Mouse (Mus musculus): Measurements from ENCODE around the gene Map7d1. TPM values are rescaled to one million over a fixed set of nuclear protein-coding genes. Genes with fewer than 3 reads are reported as not detected.

Gene Map7d1
- polyA plus RNA-seq, 1 experiment from 2014 or later, result 37.0 TPM

DNA sequence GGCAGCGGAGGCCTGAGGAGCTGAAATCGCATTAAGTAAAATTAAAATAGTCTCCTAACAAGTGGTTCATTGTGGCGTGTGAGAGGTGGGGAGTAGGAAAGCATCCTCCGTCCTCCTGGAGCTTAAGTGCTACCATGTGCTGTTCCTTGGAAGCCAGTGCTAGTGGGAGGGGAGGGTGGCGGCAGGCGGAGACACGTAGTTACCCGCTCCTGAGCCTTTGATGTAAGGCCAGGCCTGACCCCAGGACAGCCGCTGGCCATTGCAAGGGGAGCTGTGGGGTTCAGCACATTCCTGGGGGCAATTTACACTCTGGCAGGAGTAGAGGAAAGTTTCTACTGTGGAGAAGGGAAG is 22.4 kb upstream of the Map7d1 start:
- H3K4me2 ChIP-seq, result peak overlapping the region; percentile 56
- no peak overlapping the region for H3K4me3 ChIP-seq (ENCODE audit: low read depth, low read length)
- H3K27me3 ChIP-seq (ENCODE audit: control insufficient read depth, insufficient read depth, low read length), result peaks cover 4% of the 10 kb centered on the region; the same call in 1 of the 2 replicates
- 27% methylated on average over 9 of the region's 9 CpGs for WGBS (ENCODE audit: insufficient replicate concordance)
- no peaks in the 10 kb centered on the region for H3K4me1 ChIP-seq (ENCODE audit: control insufficient read depth, insufficient read depth, low read length)
- H3K9ac ChIP-seq (ENCODE audit: low read depth, low read length), result no peak overlapping the region
- H3K27ac ChIP-seq (ENCODE audit: low read depth, low read length), result no peak overlapping the region
- no peaks in the 10 kb centered on the region for H3K9me3 ChIP-seq (replicated peaks; ENCODE audit: control insufficient read depth, low read length)
- H3K36me3 ChIP-seq (ENCODE audit: control insufficient read depth, insufficient read depth, low read length), result no peaks in the 10 kb centered on the region
- ATAC-seq (replicated peaks; ENCODE audit: insufficient number of reproducible peaks, low FRiP score, low TSS enrichment), result no peak

DNA sequence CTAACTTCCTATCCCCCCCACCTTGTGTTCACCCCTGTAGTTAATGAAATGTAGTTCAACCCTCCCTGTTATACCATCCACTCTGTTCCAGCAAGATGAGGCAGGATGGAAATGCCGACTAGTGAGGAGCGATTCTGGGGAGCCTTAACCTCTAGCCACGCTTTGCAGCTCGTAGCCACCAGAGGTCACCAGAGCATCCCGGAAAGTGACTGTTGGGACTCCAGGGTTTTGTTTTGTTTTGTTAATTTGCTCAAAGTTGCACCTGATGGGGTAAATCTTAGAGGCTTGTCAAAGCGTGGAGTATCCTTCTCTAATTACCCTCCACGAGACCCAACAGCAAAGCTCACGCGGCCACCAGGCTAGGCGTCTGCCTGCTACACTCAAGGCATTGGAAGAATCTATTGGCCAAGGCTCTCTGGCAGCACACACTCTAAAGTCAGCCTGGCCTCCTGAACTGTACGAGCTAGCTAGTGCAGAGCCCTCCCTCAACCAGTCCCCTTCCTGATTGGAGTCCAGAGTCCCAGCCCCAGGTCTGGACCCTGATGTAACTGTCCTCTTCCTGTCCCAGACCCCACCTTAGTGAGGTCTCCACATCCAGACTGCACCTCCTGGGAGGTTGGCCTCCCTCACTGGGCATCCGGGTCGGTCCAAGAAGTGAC is 21.9 kb upstream of the Map7d1 start:
- no peaks in the 10 kb centered on the region for H3K9me3 ChIP-seq (replicated peaks; ENCODE audit: control insufficient read depth, low read length)
- no peak; the same call in 1 of the 2 replicates for ATAC-seq (replicated peaks; ENCODE audit: insufficient number of reproducible peaks, low FRiP score, low TSS enrichment)
- H3K9ac ChIP-seq (ENCODE audit: low read depth, low read length), result no peak overlapping the region
- 5% methylated on average over 13 of the region's 13 CpGs for WGBS (ENCODE audit: insufficient replicate concordance)
- peak overlapping the region; percentile 28; the same call in 1 of the 2 replicates for H3K4me3 ChIP-seq (ENCODE audit: low read depth, low read length)
- peaks cover 4% of the 10 kb centered on the region; the same call in 1 of the 2 replicates for H3K27me3 ChIP-seq (ENCODE audit: control insufficient read depth, insufficient read depth, low read length)
- H3K4me1 ChIP-seq (ENCODE audit: control insufficient read depth, insufficient read depth, low read length), result no peaks in the 10 kb centered on the region
- no peak overlapping the region for H3K27ac ChIP-seq (ENCODE audit: low read depth, low read length)
- peak overlapping the region; percentile 56 for H3K4me2 ChIP-seq
- no peaks in the 10 kb centered on the region for H3K36me3 ChIP-seq (ENCODE audit: control insufficient read depth, insufficient read depth, low read length)

DNA sequence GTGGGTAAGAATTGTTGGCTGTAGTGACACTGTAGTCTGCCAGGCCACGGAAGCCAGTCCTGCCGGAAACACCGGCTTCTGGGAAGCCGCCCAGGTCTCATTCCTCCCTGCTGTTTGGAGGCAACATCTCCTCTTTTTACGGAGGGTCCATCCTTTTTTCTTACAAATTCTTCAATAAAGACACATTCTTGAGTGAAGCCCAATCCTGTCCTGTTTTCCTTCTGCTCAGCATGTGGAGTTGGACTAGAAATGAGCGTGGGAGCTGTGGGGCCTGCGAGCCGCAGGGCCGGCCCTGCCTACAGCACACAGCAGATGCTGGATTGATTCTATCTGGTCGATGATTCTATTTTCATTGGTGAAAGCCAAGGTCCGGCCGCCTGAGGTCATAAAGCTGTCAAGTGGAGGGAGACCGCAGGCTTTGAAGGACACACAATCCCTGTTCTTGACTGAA is 19.6 kb upstream of the Map7d1 start:
- Histone ChIP-seq H3K27me3 (ENCODE audit: control insufficient read depth, insufficient read depth, low read length) (no peaks in the 10 kb centered on the region; the same call in 1 of the 2 replicates), H3K4me1 (ENCODE audit: control insufficient read depth, insufficient read depth, low read length) (no peaks in the 10 kb centered on the region), H3K9ac (ENCODE audit: low read depth, low read length) (no peak overlapping the region), H3K4me3 (ENCODE audit: low read depth, low read length) (no peak overlapping the region), H3K4me2 (no peak overlapping the region), H3K9me3 (replicated peaks; ENCODE audit: control insufficient read depth, low read length) (no peaks in the 10 kb centered on the region), H3K27ac (ENCODE audit: low read depth, low read length) (no peak overlapping the region), H3K36me3 (ENCODE audit: control insufficient read depth, insufficient read depth, low read length) (no peaks in the 10 kb centered on the region)
- no peak for ATAC-seq (replicated peaks; ENCODE audit: insufficient number of reproducible peaks, low FRiP score, low TSS enrichment)
- WGBS (ENCODE audit: insufficient replicate concordance), result 85% methylated on average over 13 of the region's 13 CpGs

DNA sequence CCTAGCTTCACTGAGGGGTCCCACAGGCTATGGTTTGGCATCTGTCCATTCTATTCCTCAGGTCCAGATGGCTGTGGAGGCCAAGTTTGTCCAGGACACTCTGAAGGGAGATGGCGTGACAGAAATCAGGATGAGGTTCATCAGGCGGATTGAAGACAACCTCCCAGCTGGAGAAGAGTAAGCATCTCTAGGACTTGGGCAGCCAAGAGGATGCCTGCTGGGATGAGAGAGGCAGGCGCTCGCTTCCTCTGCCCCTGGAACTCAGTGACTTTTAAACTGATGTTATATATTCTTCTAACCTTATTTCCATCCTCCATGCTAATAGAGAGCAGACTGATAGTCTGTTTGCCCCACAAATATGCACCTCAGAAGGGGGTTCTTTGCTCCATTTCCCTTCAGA is 18.9 kb upstream of the Map7d1 start:
- Histone ChIP-seq H3K4me3 (ENCODE audit: low read depth, low read length) (no peak overlapping the region), H3K4me2 (no peak overlapping the region), H3K27ac (ENCODE audit: low read depth, low read length) (no peak overlapping the region), H3K9ac (ENCODE audit: low read depth, low read length) (no peak overlapping the region), H3K4me1 (ENCODE audit: control insufficient read depth, insufficient read depth, low read length) (no peaks in the 10 kb centered on the region), H3K36me3 (ENCODE audit: control insufficient read depth, insufficient read depth, low read length) (no peaks in the 10 kb centered on the region), H3K27me3 (ENCODE audit: control insufficient read depth, insufficient read depth, low read length) (no peaks in the 10 kb centered on the region; the same call in 1 of the 2 replicates), H3K9me3 (replicated peaks; ENCODE audit: control insufficient read depth, low read length) (no peaks in the 10 kb centered on the region)
- WGBS (ENCODE audit: insufficient replicate concordance), result 79% methylated on average over 4 of the region's 4 CpGs
- ATAC-seq (replicated peaks; ENCODE audit: insufficient number of reproducible peaks, low FRiP score, low TSS enrichment), result no peak

DNA sequence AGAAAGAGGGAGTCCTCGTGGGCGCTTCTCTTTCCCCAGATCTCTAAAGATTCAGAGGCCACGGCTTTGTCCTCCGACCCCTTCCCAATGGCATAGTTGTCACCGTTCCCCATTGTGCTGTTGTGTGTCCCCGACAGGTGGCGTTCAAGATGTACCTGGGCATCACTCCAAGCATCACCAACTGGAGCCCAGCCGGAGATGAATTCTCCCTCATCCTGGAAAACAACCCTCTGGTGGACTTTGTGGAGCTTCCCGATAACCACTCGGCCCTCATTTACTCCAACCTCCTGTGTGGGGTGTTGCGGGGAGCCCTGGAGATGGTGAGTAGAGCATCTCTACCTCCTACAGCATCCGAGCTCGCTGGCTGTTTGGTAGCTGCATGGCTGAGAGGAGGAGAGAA is 17.6 kb upstream of the Map7d1 start:
- no peaks in the 10 kb centered on the region for H3K36me3 ChIP-seq (ENCODE audit: control insufficient read depth, insufficient read depth, low read length)
- no peak overlapping the region for H3K4me3 ChIP-seq (ENCODE audit: low read depth, low read length)
- H3K9ac ChIP-seq (ENCODE audit: low read depth, low read length), result no peak overlapping the region
- no peak overlapping the region for H3K27ac ChIP-seq (ENCODE audit: low read depth, low read length)
- no peak overlapping the region for H3K4me2 ChIP-seq
- H3K27me3 ChIP-seq (ENCODE audit: control insufficient read depth, insufficient read depth, low read length), result no peaks in the 10 kb centered on the region; the same call in 1 of the 2 replicates
- 75% methylated on average over 13 of the region's 13 CpGs for WGBS (ENCODE audit: insufficient replicate concordance)
- no peaks in the 10 kb centered on the region for H3K9me3 ChIP-seq (replicated peaks; ENCODE audit: control insufficient read depth, low read length)
- no peaks in the 10 kb centered on the region for H3K4me1 ChIP-seq (ENCODE audit: control insufficient read depth, insufficient read depth, low read length)
- ATAC-seq (replicated peaks; ENCODE audit: insufficient number of reproducible peaks, low FRiP score, low TSS enrichment), result no peak

DNA sequence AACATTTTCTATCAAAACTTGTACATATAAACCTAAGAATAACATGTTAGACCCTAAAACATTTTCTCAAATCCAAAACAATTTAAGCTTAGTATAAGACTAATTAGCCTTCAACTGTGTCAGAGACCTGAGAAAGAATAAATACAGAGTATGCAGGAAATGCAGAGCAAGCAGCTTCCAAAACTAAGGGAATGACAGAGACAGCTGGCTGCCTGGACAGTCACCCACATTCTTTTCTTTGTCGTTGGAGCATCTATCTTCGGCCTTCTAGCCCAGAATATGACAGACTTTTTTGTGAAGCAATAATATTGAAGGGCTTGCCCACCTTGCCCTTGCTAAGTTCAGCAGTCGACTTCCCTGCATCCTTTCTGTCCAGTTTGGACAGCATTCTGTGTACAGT is 13.1 kb upstream of the Map7d1 start:
- Histone ChIP-seq H3K27me3 (ENCODE audit: control insufficient read depth, insufficient read depth, low read length) (no peaks in the 10 kb centered on the region), H3K4me2 (no peak overlapping the region), H3K9ac (ENCODE audit: low read depth, low read length) (no peak overlapping the region), H3K27ac (ENCODE audit: low read depth, low read length) (no peak overlapping the region), H3K9me3 (replicated peaks; ENCODE audit: control insufficient read depth, low read length) (no peaks in the 10 kb centered on the region), H3K4me3 (ENCODE audit: low read depth, low read length) (no peak overlapping the region), H3K36me3 (ENCODE audit: control insufficient read depth, insufficient read depth, low read length) (0 out of 2 replicates have a peak, but pooled peaks cover 4% of the 10 kb centered on the region), H3K4me1 (ENCODE audit: control insufficient read depth, insufficient read depth, low read length) (no peaks in the 10 kb centered on the region)
- ATAC-seq (replicated peaks; ENCODE audit: insufficient number of reproducible peaks, low FRiP score, low TSS enrichment), result no peak
- 62% methylated on average over 3 of the region's 3 CpGs for WGBS (ENCODE audit: insufficient replicate concordance)

DNA sequence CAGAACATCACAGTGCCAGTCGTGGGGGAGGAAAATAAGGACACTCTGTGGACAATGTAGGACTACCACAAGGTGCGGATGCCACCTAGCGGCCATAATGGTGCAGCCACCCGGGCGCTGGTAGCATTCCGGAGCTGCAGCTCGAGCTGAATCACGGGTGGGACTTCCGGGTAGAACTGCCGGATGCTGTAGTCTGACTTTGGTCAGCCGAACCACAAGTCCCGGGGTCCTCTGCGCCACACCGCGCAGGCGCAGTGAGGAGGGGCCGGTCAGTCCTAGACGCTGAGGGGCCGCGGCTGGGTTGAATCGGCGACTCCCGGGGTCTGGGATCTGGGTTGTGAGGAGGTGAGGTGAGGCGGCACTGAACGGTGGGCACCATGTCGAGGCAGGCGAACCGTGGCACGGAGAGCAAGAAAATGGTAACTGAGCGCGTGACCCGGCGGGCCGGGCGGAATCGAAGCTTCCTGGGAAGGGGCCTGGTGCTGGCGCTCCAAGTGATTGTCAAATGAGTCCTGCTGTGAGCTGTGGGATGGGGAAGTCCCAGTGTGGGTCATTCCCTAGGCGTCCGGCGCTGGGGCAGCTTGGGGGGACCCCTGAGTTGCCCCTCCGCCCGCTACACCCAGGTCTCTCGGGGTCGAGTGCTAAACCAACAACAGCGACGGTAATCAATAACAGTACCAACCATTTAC is 6.1 kb upstream of the Map7d1 start, which contains the start of gene Trappc3:
Gene Trappc3 (plus strand): TSS at position 207 of the 689 bp plus-strand sequence.
- Histone ChIP-seq H3K36me3 (ENCODE audit: control insufficient read depth, insufficient read depth, low read length) (0 out of 2 replicates have a peak, but pooled peaks cover under 1% of the 10 kb centered on the region), H3K9me3 (replicated peaks; ENCODE audit: control insufficient read depth, low read length) (no peaks in the 10 kb centered on the region), H3K4me1 (ENCODE audit: control insufficient read depth, insufficient read depth, low read length) (peaks cover 45% of the 10 kb centered on the region), H3K27me3 (ENCODE audit: control insufficient read depth, insufficient read depth, low read length) (no peaks in the 10 kb centered on the region), H3K27ac (ENCODE audit: low read depth, low read length) (peak within 1 kb of the TSS; percentile 89), H3K4me2 (peak within 1 kb of the TSS; percentile 82), H3K4me3 (ENCODE audit: low read depth, low read length) (peak within 1 kb of the TSS; percentile 83), H3K9ac (ENCODE audit: low read depth, low read length) (peak within 1 kb of the TSS; percentile 87)
- peak; percentile 82 for ATAC-seq (replicated peaks; ENCODE audit: insufficient number of reproducible peaks, low FRiP score, low TSS enrichment)
- under 1% methylated on average over 46 of the region's 46 CpGs for WGBS (ENCODE audit: insufficient replicate concordance)

DNA sequence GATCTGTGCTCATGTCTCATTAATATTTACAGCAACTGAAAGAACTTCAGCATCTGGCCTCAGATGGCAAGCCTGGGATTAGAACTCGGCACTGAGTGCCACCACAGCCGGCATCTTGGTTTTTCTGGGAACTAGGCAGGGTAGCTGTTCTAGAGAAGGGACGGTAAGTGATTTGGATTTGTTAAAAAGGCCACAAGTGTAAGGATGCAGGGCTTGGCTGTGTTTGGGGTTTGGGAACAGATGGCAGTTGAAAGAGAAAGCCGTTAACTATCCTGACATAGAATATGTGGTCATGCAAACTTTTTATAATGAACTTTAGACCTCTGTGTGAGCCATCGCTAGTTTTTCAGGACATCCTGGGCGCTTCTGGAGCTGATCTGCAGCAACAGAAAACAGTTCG is 5.5 kb upstream of the Map7d1 start:
- Histone ChIP-seq H3K9me3 (replicated peaks; ENCODE audit: control insufficient read depth, low read length) (no peaks in the 10 kb centered on the region), H3K9ac (ENCODE audit: low read depth, low read length) (no peak overlapping the region)

More for the DNA sequence above, 5.5 kb upstream of the Map7d1 start:
- no peaks in the 10 kb centered on the region for H3K27me3 ChIP-seq (ENCODE audit: control insufficient read depth, insufficient read depth, low read length)
- peak overlapping the region; percentile 89; the same call in 1 of the 2 replicates for H3K27ac ChIP-seq (ENCODE audit: low read depth, low read length)
- WGBS (ENCODE audit: insufficient replicate concordance), result 48% methylated on average over 7 of the region's 7 CpGs
- no peaks in the 10 kb centered on the region for H3K36me3 ChIP-seq (ENCODE audit: control insufficient read depth, insufficient read depth, low read length)
- peaks cover 50% of the 10 kb centered on the region for H3K4me1 ChIP-seq (ENCODE audit: control insufficient read depth, insufficient read depth, low read length)
- no peak overlapping the region for H3K4me3 ChIP-seq (ENCODE audit: low read depth, low read length)
- ATAC-seq (replicated peaks; ENCODE audit: insufficient number of reproducible peaks, low FRiP score, low TSS enrichment), result no peak
- peak overlapping the region; percentile 17; the same call in 1 of the 2 replicates for H3K4me2 ChIP-seq

Measured in heart, embryonic 11.5 days (tissue).